Mouse (Mus musculus): ENCODE data around the gene Bbs9.
A peak's percentile ranks its signal among the peaks of the same experiment; 100 is the strongest.

Gene Bbs9

DNA sequence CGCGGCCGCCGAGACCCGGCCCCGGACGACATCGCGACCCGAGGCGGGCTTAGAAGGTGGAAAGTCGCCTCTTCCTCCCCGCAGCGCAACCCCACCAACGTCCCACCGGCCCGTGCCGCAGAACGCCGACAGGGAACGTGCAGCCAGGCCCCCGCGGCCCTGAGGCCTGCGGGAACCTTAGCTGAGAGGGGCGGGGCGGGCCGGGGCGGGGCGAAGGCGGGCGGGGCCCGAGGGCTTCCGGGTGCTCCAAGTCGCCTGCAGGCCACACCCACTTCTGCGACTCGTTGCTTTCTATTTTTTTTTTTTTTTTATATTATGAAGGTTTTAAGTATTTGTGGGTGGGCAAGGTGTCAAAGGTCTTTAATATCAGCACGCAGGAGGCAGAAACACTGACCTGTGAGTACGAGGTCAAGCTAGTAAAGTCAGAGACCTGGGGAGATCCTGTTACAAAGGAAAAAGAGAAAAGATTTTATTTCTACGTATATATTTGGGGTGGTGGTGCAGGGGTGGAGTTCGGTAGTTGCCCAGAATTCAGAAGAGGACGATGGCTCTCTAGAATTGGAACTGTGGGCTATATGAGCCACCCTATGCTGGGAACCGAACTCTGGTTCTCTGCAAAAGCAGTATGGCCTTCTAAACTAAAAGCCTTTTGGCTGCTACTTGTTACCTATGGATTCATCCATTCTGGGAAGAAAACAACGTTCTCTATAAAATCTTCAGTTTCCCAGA is 7.2 kb upstream of the Bbs9 start:
- DNase-seq, result peak; percentile 76

DNA sequence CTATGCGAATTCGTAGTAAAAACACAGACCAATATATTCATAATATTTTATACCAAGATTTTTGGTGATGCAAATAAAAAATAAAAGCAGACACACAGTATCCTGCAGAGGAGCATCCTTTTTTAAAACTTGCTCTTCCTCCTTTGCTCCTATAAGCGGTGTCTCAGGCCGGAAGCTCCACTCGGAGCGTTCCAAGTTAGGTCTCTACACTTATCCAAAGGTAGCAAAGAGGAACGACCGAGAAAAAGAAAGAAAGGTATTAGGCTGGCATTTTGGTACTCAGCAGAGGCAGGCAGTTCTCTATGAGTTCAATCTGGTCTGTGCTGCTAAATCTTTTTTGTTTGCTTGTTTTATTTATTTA is 6.6 kb upstream of the Bbs9 start:
- no peak for DNase-seq

DNA sequence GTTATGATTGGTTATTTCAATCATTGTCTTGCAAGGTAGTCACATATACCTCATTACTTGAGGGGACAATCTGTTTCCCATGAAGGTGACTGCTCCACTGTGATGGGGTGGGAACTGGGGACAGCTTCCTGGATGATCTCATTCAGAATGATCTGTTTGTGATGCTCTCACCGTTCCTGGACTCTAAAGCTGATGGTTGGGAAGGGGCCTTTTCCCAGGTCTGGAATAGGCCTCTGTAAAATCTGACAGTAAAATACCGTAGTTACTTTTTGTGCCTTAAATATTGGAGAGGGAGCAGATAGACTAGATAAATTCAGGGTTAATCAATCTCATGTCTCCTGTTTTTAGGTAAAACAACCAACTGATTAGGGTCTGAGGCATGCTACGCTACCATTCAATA is 5.9 kb upstream of the Bbs9 start, which contains the start of gene Rp9:
TSS of gene Rp9 (minus strand) at position 101 of the 400 bp plus-strand sequence.
- no peak for DNase-seq

GRCm38 (mm10) chr9:22476265-22476664 is 750 bp downstream of the Bbs9 start:
- no peak for DNase-seq

GRCm38 (mm10) chr9:22478946-22479345 is 3.4 kb downstream of the Bbs9 start:
- DNase-seq, result no peak

DNA sequence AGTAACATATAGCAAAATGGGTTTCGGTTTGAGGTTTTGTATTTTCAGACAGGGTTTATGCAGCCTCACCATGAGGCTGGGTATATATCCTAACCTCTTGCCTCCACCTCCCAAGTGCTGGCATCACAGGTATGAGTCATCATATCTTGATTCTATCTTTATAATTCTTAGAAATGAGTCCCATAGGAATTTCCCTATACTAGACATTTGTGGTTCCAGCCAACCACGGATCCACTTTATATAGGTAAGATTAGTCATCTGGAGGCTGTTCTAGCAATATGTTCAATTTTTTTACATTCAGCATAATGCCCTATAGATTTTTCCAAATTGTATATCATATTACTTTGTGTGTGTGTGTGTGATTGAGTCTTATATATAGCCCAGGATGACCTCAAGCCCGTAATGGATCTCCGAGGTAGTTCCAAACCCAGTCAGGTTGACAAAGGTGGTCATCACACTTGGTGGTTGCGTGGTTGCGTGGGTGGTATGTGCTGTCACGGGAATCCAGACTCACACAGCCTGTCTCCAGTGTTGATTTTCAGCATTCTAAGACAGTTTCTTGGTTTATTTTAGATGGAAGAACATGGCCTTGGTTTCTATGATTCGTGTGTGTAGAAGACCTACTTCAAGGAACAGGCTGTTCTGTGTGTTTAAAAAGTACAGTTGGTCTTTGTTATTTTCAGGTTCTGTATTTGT is 8.5 kb downstream of the Bbs9 start:
- no peak for DNase-seq

DNA sequence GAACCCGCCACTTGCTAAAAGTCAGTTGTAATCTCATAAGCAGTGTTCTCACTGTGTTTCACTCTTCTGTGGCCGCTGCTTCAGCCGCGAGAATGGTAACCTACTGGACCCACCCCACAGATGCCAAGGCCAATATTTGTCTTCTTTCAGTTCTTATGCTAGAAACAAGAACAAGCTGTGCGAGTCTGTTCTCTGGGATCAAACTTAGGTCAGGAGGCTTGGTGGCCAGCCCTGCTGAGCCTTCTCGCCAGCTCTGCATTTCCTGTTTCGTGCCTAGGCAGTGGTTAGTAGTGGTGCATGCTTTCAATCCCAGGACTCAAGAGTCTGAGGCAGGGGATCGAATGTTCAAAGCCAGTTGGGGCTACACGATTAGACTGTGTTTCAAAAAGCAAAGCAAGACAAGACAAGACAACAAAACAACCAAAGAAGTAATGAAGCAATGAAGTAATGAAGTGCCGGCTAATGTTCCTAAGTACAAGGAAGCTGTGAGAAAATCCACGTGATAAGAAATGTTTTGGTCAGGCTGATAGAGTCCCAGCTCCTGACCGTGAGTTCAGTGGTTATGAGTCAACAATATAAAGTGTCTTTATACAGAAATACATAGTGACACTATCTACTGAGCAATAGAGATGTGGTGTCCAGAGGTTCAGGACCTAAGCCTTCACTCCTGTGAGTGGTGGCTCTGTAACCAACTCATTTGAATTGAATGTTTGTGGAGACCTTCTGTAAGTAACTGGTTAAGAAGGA is 9.2 kb downstream of the Bbs9 start:
- peak; percentile 70 for DNase-seq

GRCm38 (mm10) chr9:22486211-22486610 is 10.7 kb downstream of the Bbs9 start:
- peak; percentile 28 for DNase-seq

DNA sequence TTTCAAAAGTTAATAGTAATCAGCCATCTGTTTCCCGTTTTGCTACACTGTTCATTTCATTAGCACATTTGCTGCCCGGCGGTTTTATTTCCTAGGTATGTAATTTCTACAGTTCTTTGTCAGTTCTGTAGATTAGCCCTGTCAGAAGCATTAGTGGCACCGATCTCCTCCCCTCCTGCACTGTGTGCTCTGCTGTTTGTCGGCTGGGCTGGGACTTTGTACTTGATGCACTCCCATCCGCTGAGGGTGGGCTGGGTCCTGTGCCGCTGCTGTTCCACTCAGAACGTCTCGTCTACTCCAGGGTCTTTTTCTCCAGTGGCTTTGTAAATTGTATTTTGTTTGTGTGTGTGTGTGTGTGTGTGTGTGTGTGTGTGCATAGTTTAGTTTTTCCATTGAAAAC is 13.4 kb downstream of the Bbs9 start:
- DNase-seq, result no peak

DNA sequence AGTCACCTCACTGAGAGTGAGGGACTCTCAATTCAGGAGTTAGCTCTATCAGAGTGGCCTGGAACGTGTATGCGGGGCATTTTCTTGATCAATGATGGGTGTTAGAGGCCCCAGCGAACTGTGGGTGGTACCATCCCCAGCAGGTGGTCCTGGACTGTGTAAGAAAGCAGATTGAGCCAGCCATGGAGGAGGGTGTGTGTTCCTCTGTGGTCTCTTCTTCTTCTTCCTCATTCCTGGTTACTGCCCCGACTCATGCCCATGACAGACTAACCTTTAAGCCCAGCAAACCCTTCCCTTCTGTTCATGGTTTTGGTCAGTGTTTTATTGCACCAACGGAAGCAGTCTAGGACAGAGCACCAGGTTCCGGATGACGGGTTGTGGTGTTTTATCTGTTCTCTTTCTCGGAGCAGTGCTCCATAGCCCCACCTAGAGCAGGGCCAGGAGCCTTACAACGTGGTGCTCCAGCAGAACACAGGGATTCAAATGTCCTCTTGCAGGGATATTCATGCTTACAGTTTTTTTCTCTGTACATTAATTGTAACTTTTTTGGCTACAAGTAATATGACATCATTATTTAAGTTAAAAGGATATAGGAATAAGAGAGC is 18.8 kb downstream of the Bbs9 start:
- DNase-seq, result peak; percentile 1

DNA sequence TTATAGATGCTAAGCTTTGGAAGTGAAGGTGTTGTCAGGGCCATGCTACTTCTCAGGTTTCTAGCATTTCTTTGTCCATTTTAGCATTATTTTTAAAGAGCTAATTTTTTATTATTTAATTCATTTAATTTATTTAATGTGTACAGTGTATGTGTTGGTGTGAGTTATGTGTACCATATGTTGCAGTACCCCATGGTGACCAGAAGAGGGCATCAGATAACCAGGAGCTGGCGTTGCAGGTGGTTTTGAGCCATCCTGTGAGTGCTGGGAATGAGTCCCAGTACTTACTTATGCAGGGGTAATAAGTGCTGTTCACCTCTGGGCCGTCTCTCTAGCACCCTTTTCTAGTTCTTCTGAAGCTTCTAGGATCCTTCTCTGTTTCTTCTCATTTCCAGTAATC is 19.6 kb downstream of the Bbs9 start:
- no peak for DNase-seq

GRCm38 (mm10) chr9:22497021-22497767 is 21.7 kb downstream of the Bbs9 start:
- DNase-seq, result no peak

DNA sequence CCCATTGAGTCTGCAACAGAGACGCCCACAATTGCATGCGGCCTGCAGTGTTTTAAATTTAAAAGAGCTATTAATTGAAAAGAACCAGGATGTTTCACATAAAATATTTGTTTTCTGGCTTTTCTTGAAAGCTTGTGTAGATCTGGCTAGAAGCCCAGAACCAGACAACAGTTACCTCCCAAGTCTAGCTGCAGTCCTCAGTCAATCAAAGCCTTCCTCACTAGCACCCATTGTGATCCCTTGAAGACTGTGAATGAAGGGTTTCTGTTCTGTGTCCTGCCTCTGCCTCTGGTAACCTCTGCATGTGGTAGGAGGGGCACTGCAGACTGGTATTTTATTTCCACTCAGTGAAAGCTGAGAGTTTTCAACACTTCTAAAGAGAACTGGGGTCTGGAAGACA is 27.5 kb downstream of the Bbs9 start:
- no peak for DNase-seq

DNA sequence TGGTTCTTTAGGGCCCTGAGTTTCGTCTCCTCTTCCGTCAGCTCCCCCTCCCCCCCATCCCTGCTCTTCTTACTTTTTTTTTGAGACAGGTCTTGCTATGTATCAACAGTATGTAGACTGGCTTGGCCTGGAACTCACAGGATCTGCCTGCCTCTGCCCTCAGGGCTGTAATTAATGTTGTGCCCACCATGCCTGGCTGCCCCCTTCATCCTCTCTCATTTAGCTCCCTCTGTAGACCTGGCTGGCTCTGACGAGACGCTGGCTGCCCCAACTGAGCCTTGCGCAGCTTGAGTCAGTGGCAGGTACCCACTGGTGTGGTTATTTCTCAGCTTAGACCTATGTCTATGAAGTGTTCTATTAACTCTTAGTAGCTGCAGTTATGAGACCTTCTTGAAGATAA is 28.1 kb downstream of the Bbs9 start:
- no peak for DNase-seq

GRCm38 (mm10) chr9:22505574-22505973 is 30.1 kb downstream of the Bbs9 start:
- no peak for DNase-seq

DNA sequence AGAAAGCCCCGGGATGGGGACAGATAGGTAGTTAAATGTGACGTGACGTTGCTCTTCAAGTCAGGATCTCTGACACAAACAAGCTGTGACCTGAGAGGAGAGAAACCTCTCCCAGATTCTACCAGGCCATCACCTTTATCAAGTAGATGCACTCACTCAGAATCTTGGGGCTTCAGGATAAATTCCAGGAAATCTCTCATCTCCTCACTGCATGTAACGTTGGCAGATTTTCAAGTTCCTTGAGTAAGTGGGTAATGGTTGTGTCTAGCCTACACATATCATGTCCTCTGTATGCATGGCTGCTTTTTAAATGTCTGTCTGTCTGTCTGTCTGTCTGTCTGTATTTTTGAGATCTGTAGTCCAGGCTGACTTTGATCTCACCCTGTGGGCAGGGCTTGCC is 39.6 kb downstream of the Bbs9 start:
- DNase-seq, result no peak

- peak; percentile 71 for DNase-seq
Observed at GRCm38 (mm10) chr9:22518394-22519041, 43.0 kb downstream of the Bbs9 start.

GRCm38 (mm10) chr9:22523460-22523859 is 47.9 kb downstream of the Bbs9 start:
- peak; percentile 13 for DNase-seq

GRCm38 (mm10) chr9:22530734-22531489 is 55.4 kb downstream of the Bbs9 start:
- DNase-seq, result no peak

- no peak for DNase-seq
Observed at GRCm38 (mm10) chr9:22532112-22532511, 56.6 kb downstream of the Bbs9 start.

DNA sequence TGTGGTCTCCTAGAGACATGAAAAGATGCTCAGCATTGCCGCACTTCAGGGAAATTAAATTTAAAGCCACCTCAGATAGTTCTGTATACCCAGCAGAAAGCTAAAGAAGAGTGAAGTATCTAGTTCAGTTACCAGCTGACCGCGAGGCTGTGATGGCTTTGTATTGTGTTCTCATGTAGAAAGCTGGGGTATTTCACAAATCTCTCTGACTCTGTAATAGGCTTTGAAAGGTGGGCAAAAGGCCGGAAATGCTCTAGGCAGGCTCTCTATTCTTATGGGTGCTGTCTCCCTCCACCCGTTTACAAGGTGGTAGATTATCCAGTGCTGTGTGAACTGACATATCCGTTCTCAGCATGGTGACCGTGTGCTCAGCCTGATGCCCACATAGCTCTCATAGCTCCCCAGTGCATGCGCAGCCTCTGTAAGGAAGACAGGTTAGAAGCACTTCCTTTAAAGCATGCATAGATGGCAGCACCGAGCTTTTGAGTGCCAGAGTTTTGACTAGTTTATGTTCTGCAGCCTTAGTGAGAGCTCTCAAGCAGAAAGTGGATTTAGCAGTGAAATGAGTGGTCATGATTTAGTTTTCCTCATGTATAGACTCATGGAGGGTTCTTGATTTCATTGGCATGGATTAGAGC is 57.4 kb downstream of the Bbs9 start:
- DNase-seq, result peak; percentile 60

Measured in lung, postnatal 36 days (tissue).